Mouse (Mus musculus) lung, adult 2 months (tissue): ENCODE measurements around the gene Tmed1.

Experiments
- CTCF ChIP-seq: fragments of 200-500 bp; IDR thresholded peaks from 2 replicates; pipeline ENCODE4 v1.5.1; 2011; ENCODE audit warnings: mild to moderate bottlenecking, low read length, control low read depth; ENCODE audit not compliant: insufficient read depth
- POLR2A ChIP-seq: fragments of 200-500 bp; IDR thresholded peaks from 2 replicates; pipeline ENCODE4 v1.6.1; 2011; ENCODE audit warnings: low read depth, mild to moderate bottlenecking, control low read depth, low read length, borderline replicate concordance; ENCODE audit errors: extremely low read depth

- no peak for TF ChIP-seq CTCF
- TF ChIP-seq POLR2A: no peak
Measured at GRCm38 (mm10) chr9:21517947-21518495, 8.0 kb upstream of the Tmed1 start.
